Comparison of ENCODE assay signal across 13 mouse cellular contexts in genomic region chr6:140768859-140769640, GRCm38 (mm10). TPM values are rescaled to one million over a fixed set of nuclear protein-coding genes. Genes with fewer than 3 reads are reported as not detected.
DNase-seq lines count a peak whose midpoint lies in the region; ATAC-seq and TF ChIP-seq lines count a peak whose summit lies in the region.
"Had no signal": no experiment of that assay in that cellular context is flagged by ENCODE, and none has a peak within 500 bp of the region (broad histone marks: within the 10 kb centered on the region; RNA-seq: fewer than 3 reads in every experiment).

No protein-coding gene starts in this region.

- no peaks in the 10 kb centered on the region for H3K9me3 ChIP-seq in forebrain, embryonic 11.5 days (ENCODE audit: control insufficient read depth, low read length)

- H3K27ac ChIP-seq in left cerebral cortex, adult 2 months: no peak overlapping the region
- H3K27ac ChIP-seq in forebrain, embryonic 11.5 days (ENCODE audit: low read depth, low read length): no peak overlapping the region

- no peaks in the 10 kb centered on the region for H3K36me3 ChIP-seq in forebrain, embryonic 11.5 days (ENCODE audit: control insufficient read depth, insufficient read depth, low read length)

- no peak overlapping the region for H3K9ac ChIP-seq in forebrain, embryonic 11.5 days (ENCODE audit: low read length)

- 56% methylated on average over 21 of the region's 21 CpGs for WGBS in forebrain, embryonic 11.5 days

- no peaks in the 10 kb centered on the region for H3K4me1 ChIP-seq in forebrain, embryonic 11.5 days (replicated peaks; ENCODE audit: control insufficient read depth, insufficient read depth, low read length)

- no peak overlapping the region for H3K4me3 ChIP-seq in left cerebral cortex, adult 2 months
- H3K4me3 ChIP-seq in forebrain, embryonic 11.5 days (ENCODE audit: low read depth, low read length): no peak overlapping the region

- H3K27me3 ChIP-seq in forebrain, embryonic 11.5 days (ENCODE audit: control insufficient read depth, insufficient read depth, low read length): no peaks in the 10 kb centered on the region

- no peak for TF ChIP-seq CTCF in left cerebral cortex, adult 2 months (IDR thresholded peaks at IDR 0.05)

- peak; percentile 78 for ATAC-seq in forebrain, embryonic 11.5 days (replicated peaks; ENCODE audit: low FRiP score)
- ATAC-seq: CD4-positive, CD25-positive, alpha-beta regulatory T cell, adult 4 months had no signal

- no peak overlapping the region for H3K4me2 ChIP-seq in forebrain, embryonic 11.5 days (ENCODE audit: low read depth, low read length, severe bottlenecking)

- peak; percentile 13 for DNase-seq in left cerebral cortex, postnatal 4 days
- no peak for DNase-seq in left cerebral cortex, adult 2 months (ENCODE audit: extremely low spot score in 1 of 2, low spot score in 2 of 2)
- DNase-seq in forebrain, embryonic 11.5 days (ENCODE audit: low spot score): no peak
- DNase-seq in mesoderm, embryonic 11.5 days (ENCODE audit: low read depth, low spot score): peak; percentile 63
- DNase-seq in retina, embryonic 14.5 days (ENCODE audit: low spot score): peak; percentile 31
- DNase-seq in left cerebral cortex, adult 9 months (ENCODE audit: low spot score in 2 of 2): no peak
- DNase-seq in right cerebral cortex, postnatal 36 days (ENCODE audit: low spot score in 2 of 2): no peak
- no peak for DNase-seq in yolk sac, embryonic 10.5 days (ENCODE audit: low spot score)
- DNase-seq: cerebellum, postnatal 36 days had no signal

- intact Hi-C loops in left cerebral cortex, postnatal 4 days (cut with DNase I): loop anchor here (5.0 to 10.0 kb wide), 3 partner anchors 486 to 798 kb away; no protein-coding TSS in a partner anchor
- intact Hi-C loops in left cerebral cortex, adult 2 months (cut with DNase I): loop anchor here (5.0 to 10.0 kb wide), 4 partner anchors 86 to 603 kb away; no protein-coding TSS in a partner anchor

RNA-seq across cellular contexts. Expression of gene Gm11077, which starts 40.0 kb away (rescaled TPM):
- total RNA-seq in left cerebral cortex, postnatal 4 days (2021): not detected
- not detected for total RNA-seq in left cerebral cortex, adult 2 months (2021)
- not detected in 2 replicates for polyA plus RNA-seq in forebrain, embryonic 11.5 days (2014; fragmentation: Nextera tagmentation; extraction: Ambion mirVana)
- total RNA-seq: liver, adult 2 months; megakaryocyte-erythroid progenitor cell, adult 5-6 weeks had no signal
- polyA plus RNA-seq: CD4-positive, CD25-positive, alpha-beta regulatory T cell, adult 4 months; heart, embryonic 14.5 days; liver, adult 2 months had no signal

Comparison
In these comparisons a context has a peak if more than half of its experiments do, and no peak if none do; other contexts are left out.
1. DNase-seq: peak in left cerebral cortex, postnatal 4 days (single experiment), mesoderm, embryonic 11.5 days (single experiment) and retina, embryonic 14.5 days (single experiment); none in left cerebral cortex, adult 2 months (0 of 2), forebrain, embryonic 11.5 days (single experiment), left cerebral cortex, adult 9 months (0 of 2), right cerebral cortex, postnatal 36 days (0 of 2) and yolk sac, embryonic 10.5 days (single experiment).